Mouse (Mus musculus): Measurements from ENCODE around the gene 1810043G02Rik.

- TF ChIP-seq CTCF (IDR thresholded peaks at IDR 0.05; ENCODE audit: insufficient read depth, low read depth, low read length) (0 out of 2 replicates have a peak, but pooled peaks have one; percentile 11), POLR2A (IDR thresholded peaks at IDR 0.05; ENCODE audit: insufficient read depth, low read depth, low read length) (no peak)
These were observed 6.4 kb upstream of the 1810043G02Rik start for GRCm38 (mm10) chr10:77971709-77972553.

All from olfactory bulb, adult 2 months (tissue).